Comparison of ENCODE assay signal across 14 mouse cellular contexts in genomic region chr19:9047207-9047945, GRCm38 (mm10). TPM values are rescaled to one million over a fixed set of nuclear protein-coding genes. Genes with fewer than 3 reads are reported as not detected.
A peak's percentile ranks its signal among the peaks of the same experiment; 100 is the strongest.
DNase-seq lines count a peak whose midpoint lies in the region; ATAC-seq and TF ChIP-seq lines count a peak whose summit lies in the region.
"Had no signal": no experiment of that assay in that cellular context is flagged by ENCODE, and none has a peak within 500 bp of the region (broad histone marks: within the 10 kb centered on the region; RNA-seq: fewer than 3 reads in every experiment).

No protein-coding gene starts in this region.

- TF ChIP-seq POLR2A in lung, adult 2 months (IDR thresholded peaks at IDR 0.05; ENCODE audit: borderline replicate concordance, extremely low read depth, low read depth, low read length) = no peak

- H3K4me1 ChIP-seq in heart, embryonic 14.5 days (ENCODE audit: control insufficient read depth in 2 of 2, insufficient read depth in 2 of 2, low read length in 2 of 2) = peaks cover 19 to 28% of the 10 kb centered on the region in 2 experiments
- H3K4me1 ChIP-seq in lung, embryonic 15.5 days = peaks cover 16% of the 10 kb centered on the region
- peaks cover 9% of the 10 kb centered on the region for H3K4me1 ChIP-seq in lung, adult 2 months (ENCODE audit: control insufficient read depth, insufficient read depth, low read length)
- H3K4me1 ChIP-seq in liver, embryonic 15.5 days (replicated peaks) = peaks cover 54% of the 10 kb centered on the region
- no peaks in the 10 kb centered on the region for H3K4me1 ChIP-seq in forebrain, postnatal 0 days (ENCODE audit: insufficient read depth)
- H3K4me1 ChIP-seq: hindbrain, embryonic 10.5 days had no signal

- H3K27me3 ChIP-seq in heart, embryonic 14.5 days (ENCODE audit: control insufficient read depth, insufficient read depth, low read length) = no peaks in the 10 kb centered on the region
- H3K27me3 ChIP-seq in lung, embryonic 15.5 days = no peaks in the 10 kb centered on the region
- H3K27me3 ChIP-seq in liver, embryonic 15.5 days = no peaks in the 10 kb centered on the region
- no peaks in the 10 kb centered on the region for H3K27me3 ChIP-seq in forebrain, postnatal 0 days (ENCODE audit: insufficient read depth, low read length)
- H3K27me3 ChIP-seq: embryonic facial prominence, embryonic 13.5 days; megakaryocyte, embryonic 14.5 days had no signal

- H3K27ac ChIP-seq in heart, embryonic 14.5 days (replicated peaks in 1 of 2; ENCODE audit: control insufficient read depth in 1 of 2, insufficient read depth in 1 of 2, low read depth in 2 of 2, low read length in 2 of 2) = peak overlapping the region; percentile 61 to 69
- peak overlapping the region; percentile 70 for H3K27ac ChIP-seq in lung, embryonic 15.5 days
- H3K27ac ChIP-seq in liver, embryonic 15.5 days (replicated peaks) = no peak overlapping the region
- H3K27ac ChIP-seq in forebrain, postnatal 0 days (ENCODE audit: low read depth, low read length) = no peak overlapping the region
- H3K27ac ChIP-seq: embryonic facial prominence, embryonic 13.5 days; hindbrain, embryonic 10.5 days had no signal

- DNase-seq in heart, postnatal 36 days = no peak
- no peak for DNase-seq in lung, adult 2 months
- DNase-seq in forebrain, postnatal 0 days = no peak
- DNase-seq in spleen, postnatal 10 days (ENCODE audit: low spot score in 2 of 2) = no peak
- no peak for DNase-seq in frontal cortex, postnatal 14 days (ENCODE audit: low spot score in 2 of 2)
- DNase-seq: cerebellum, adult 8-10 months; thymus, postnatal 14 days had no signal

- no peak overlapping the region for H3K4me2 ChIP-seq in heart, embryonic 14.5 days (ENCODE audit: low read length)
- no peak overlapping the region for H3K4me2 ChIP-seq in lung, embryonic 15.5 days
- peak overlapping the region; percentile 45 for H3K4me2 ChIP-seq in liver, embryonic 15.5 days
- no peak overlapping the region for H3K4me2 ChIP-seq in forebrain, postnatal 0 days (ENCODE audit: low read depth)
- H3K4me2 ChIP-seq: embryonic facial prominence, embryonic 13.5 days had no signal

- 46% methylated on average over 7 of the region's 7 CpGs for WGBS in heart, embryonic 14.5 days
- WGBS in lung, embryonic 15.5 days = 52% methylated on average over 7 of the region's 7 CpGs
- WGBS in lung, adult 2 months = 72% methylated on average over 7 of the region's 7 CpGs
- WGBS in liver, embryonic 15.5 days (ENCODE audit: insufficient replicate concordance) = 71% methylated on average over 7 of the region's 7 CpGs
- 84% methylated on average over 7 of the region's 7 CpGs for WGBS in forebrain, postnatal 0 days

- TF ChIP-seq CTCF in lung, adult 2 months (IDR thresholded peaks at IDR 0.05; ENCODE audit: insufficient read depth, low read length) = no peak
- no peak for TF ChIP-seq CTCF in forebrain, postnatal 0 days (IDR thresholded peaks at IDR 0.05; ENCODE audit: low read depth)

- H3K9ac ChIP-seq in heart, embryonic 14.5 days (ENCODE audit: low read length) = no peak overlapping the region
- H3K9ac ChIP-seq in lung, embryonic 15.5 days = no peak overlapping the region
- H3K9ac ChIP-seq in liver, embryonic 15.5 days = no peak overlapping the region
- no peak overlapping the region for H3K9ac ChIP-seq in forebrain, postnatal 0 days
- H3K9ac ChIP-seq: embryonic facial prominence, embryonic 13.5 days had no signal

- H3K36me3 ChIP-seq in heart, embryonic 14.5 days (ENCODE audit: control insufficient read depth, insufficient read depth, low read length) = no peaks in the 10 kb centered on the region
- no peaks in the 10 kb centered on the region for H3K36me3 ChIP-seq in lung, embryonic 15.5 days
- H3K36me3 ChIP-seq in liver, embryonic 15.5 days (replicated peaks) = no peaks in the 10 kb centered on the region
- no peaks in the 10 kb centered on the region for H3K36me3 ChIP-seq in forebrain, postnatal 0 days (ENCODE audit: insufficient read depth)
- H3K36me3 ChIP-seq: embryonic facial prominence, embryonic 13.5 days; hindbrain, embryonic 10.5 days had no signal

- no peaks in the 10 kb centered on the region for H3K9me3 ChIP-seq in heart, embryonic 14.5 days (ENCODE audit: control insufficient read depth, low read length)
- no peaks in the 10 kb centered on the region for H3K9me3 ChIP-seq in lung, embryonic 15.5 days
- no peaks in the 10 kb centered on the region for H3K9me3 ChIP-seq in liver, embryonic 15.5 days (replicated peaks)
- H3K9me3 ChIP-seq in forebrain, postnatal 0 days (ENCODE audit: low read length) = no peaks in the 10 kb centered on the region
- H3K9me3 ChIP-seq: embryonic facial prominence, embryonic 13.5 days; hindbrain, embryonic 10.5 days had no signal

- no peak for ATAC-seq in heart, embryonic 14.5 days (ENCODE audit: insufficient number of reproducible peaks, insufficient read depth, low FRiP score, low read depth)
- 0 out of 2 replicates have a peak, but pooled peaks have one; percentile 23 for ATAC-seq in lung, embryonic 15.5 days (ENCODE audit: borderline replicate concordance, extremely low read depth, low FRiP score, low TSS enrichment)
- no peak for ATAC-seq in liver, embryonic 15.5 days (ENCODE audit: insufficient read depth)
- no peak for ATAC-seq in forebrain, postnatal 0 days

- intact Hi-C loops in heart, postnatal 36 days (cut with DNase I) = no loop called here

- H3K4me3 ChIP-seq in heart, embryonic 14.5 days (ENCODE audit: control insufficient read depth in 1 of 2, insufficient read depth in 1 of 2, low read depth in 1 of 2, low read length in 2 of 2) = no peak overlapping the region
- H3K4me3 ChIP-seq in lung, embryonic 15.5 days = no peak overlapping the region
- no peak overlapping the region for H3K4me3 ChIP-seq in lung, adult 2 months (replicated peaks; ENCODE audit: extremely low read depth, low read depth, low read length)
- peak overlapping the region; percentile 3; the same call in 1 of the 2 replicates for H3K4me3 ChIP-seq in liver, embryonic 15.5 days (replicated peaks)
- no peak overlapping the region for H3K4me3 ChIP-seq in forebrain, postnatal 0 days (ENCODE audit: low read depth, low read length)
- H3K4me3 ChIP-seq: embryonic facial prominence, embryonic 13.5 days; hindbrain, embryonic 10.5 days; megakaryocyte, embryonic 14.5 days had no signal

RNA-seq across cellular contexts. Expression of gene Scgb1a1, which starts 40.4 kb away (rescaled TPM):
- polyA plus RNA-seq in heart, embryonic 14.5 days (2014; fragmentation: Nextera tagmentation; extraction: Ambion mirVana) = not detected in 2 replicates
- not detected for total RNA-seq in heart, postnatal 36 days (2021)
- polyA plus RNA-seq in lung, embryonic 15.5 days (2015; fragmentation: Nextera tagmentation; extraction: Ambion mirVana) = 5.1 and 8.7 TPM in 2 replicates
- 138,577 and 142,361 TPM in 2 replicates for polyA plus RNA-seq in lung, adult 2 months (2012; rRNA removed)
- polyA plus RNA-seq in liver, embryonic 15.5 days (2015; fragmentation: Nextera tagmentation; extraction: Ambion mirVana) = not detected in 2 replicates
- not detected in 2 replicates for total RNA-seq in forebrain, postnatal 0 days (2014; rRNA removed)
- not detected in 2 replicates for polyA plus RNA-seq in forebrain, postnatal 0 days (2015; fragmentation: Nextera tagmentation; extraction: Ambion mirVana)
- total RNA-seq: left cerebral cortex, adult 8-10 months had no signal
- polyA plus RNA-seq: embryonic facial prominence, embryonic 13.5 days; hindbrain, embryonic 10.5 days had no signal

RNA-seq across cellular contexts. Expression of gene Ahnak, which starts 58.3 kb away (rescaled TPM):
- polyA plus RNA-seq in heart, embryonic 14.5 days (2014; fragmentation: Nextera tagmentation; extraction: Ambion mirVana) = 29.4 and 30.6 TPM in 2 replicates
- 100 to 1,000 TPM; 362 to 377 TPM for total RNA-seq in heart, postnatal 36 days (2021)
- 24.7 and 25.6 TPM in 2 replicates for polyA plus RNA-seq in lung, embryonic 15.5 days (2015; fragmentation: Nextera tagmentation; extraction: Ambion mirVana)
- 56.3 and 84.7 TPM in 2 replicates for polyA plus RNA-seq in lung, adult 2 months (2012; rRNA removed)
- polyA plus RNA-seq in liver, embryonic 15.5 days (2015; fragmentation: Nextera tagmentation; extraction: Ambion mirVana) = 2.5 and 3.0 TPM in 2 replicates
- 11.4 and 17.9 TPM in 2 replicates for total RNA-seq in forebrain, postnatal 0 days (2014; rRNA removed)
- 3.2 and 3.9 TPM in 2 replicates for polyA plus RNA-seq in forebrain, postnatal 0 days (2015; fragmentation: Nextera tagmentation; extraction: Ambion mirVana)

Comparison
In these comparisons a context has a peak if more than half of its experiments do, and no peak if none do; other contexts are left out.
1. RNA of gene Scgb1a1, which starts 40.4 kb away (polyA plus RNA-seq): 138,577 to 142,361 TPM in lung, adult 2 months; 5.1 to 8.7 TPM in lung, embryonic 15.5 days, not detected in heart, embryonic 14.5 days, not detected in liver, embryonic 15.5 days and not detected in forebrain, postnatal 0 days; every median in the first group is over 1,000 times any median in the second.
2. H3K27ac ChIP-seq: peak in heart, embryonic 14.5 days (2 of 2) and lung, embryonic 15.5 days (single experiment); none in liver, embryonic 15.5 days (single experiment) and forebrain, postnatal 0 days (single experiment).